8 mouse cellular contexts compared by ENCODE assay signal in genomic region chr4:138304340-138305104, GRCm38 (mm10). TPM values are rescaled to one million over a fixed set of nuclear protein-coding genes. Genes with fewer than 3 reads are reported as not detected.
DNase-seq lines count a peak whose midpoint lies in the region; ATAC-seq and TF ChIP-seq lines count a peak whose summit lies in the region.

TSS of gene Ddost (plus strand) at chr4:138304730.

- under 1% methylated on average over 61 of the region's 64 CpGs for WGBS in forebrain, embryonic 13.5 days
- under 1% methylated on average over 64 of the region's 64 CpGs for WGBS in large intestine, adult 2 months
- WGBS in liver, postnatal 0 days (ENCODE audit: insufficient replicate concordance): under 1% methylated on average over 50 of the region's 64 CpGs
- WGBS in neural tube, embryonic 14.5 days: under 1% methylated on average over 64 of the region's 64 CpGs

- H3K9me3 ChIP-seq in ES-Bruce4 (replicated peaks; ENCODE audit: control insufficient read depth, insufficient read depth, low read length, poor library complexity, severe bottlenecking): no peaks in the 10 kb centered on the region
- no peaks in the 10 kb centered on the region for H3K9me3 ChIP-seq in forebrain, embryonic 13.5 days (replicated peaks)
- no peaks in the 10 kb centered on the region for H3K9me3 ChIP-seq in liver, postnatal 0 days (ENCODE audit: low read length)
- H3K9me3 ChIP-seq in neural tube, embryonic 14.5 days (ENCODE audit: control insufficient read depth, low read length): no peaks in the 10 kb centered on the region

- TF ChIP-seq CTCF in ES-Bruce4 (IDR thresholded peaks at IDR 0.05; ENCODE audit: low read depth, low read length): no peak
- TF ChIP-seq CTCF in liver, postnatal 0 days (IDR thresholded peaks at IDR 0.05; ENCODE audit: low read depth): 0 out of 2 replicates have a peak, but pooled peaks have one; percentile 14

- H3K4me1 ChIP-seq in ES-Bruce4 (ENCODE audit: control insufficient read depth, insufficient read depth, low read length): no peaks in the 10 kb centered on the region
- peaks cover 38% of the 10 kb centered on the region for H3K4me1 ChIP-seq in forebrain, embryonic 13.5 days
- peaks cover 14% of the 10 kb centered on the region for H3K4me1 ChIP-seq in liver, postnatal 0 days (ENCODE audit: insufficient read depth)
- peaks cover 16% of the 10 kb centered on the region for H3K4me1 ChIP-seq in neural tube, embryonic 14.5 days (ENCODE audit: control insufficient read depth, insufficient read depth, low read length)

- peak; percentile 29 for TF ChIP-seq POLR2A in ES-Bruce4 (IDR thresholded peaks at IDR 0.05; ENCODE audit: insufficient read depth, low read length)

- H3K4me2 ChIP-seq in forebrain, embryonic 13.5 days: peak within 1 kb of the TSS; percentile 79
- H3K4me2 ChIP-seq in liver, postnatal 0 days (ENCODE audit: low read depth, low read length): peak within 1 kb of the TSS; percentile 95
- peak within 1 kb of the TSS; percentile 82 for H3K4me2 ChIP-seq in neural tube, embryonic 14.5 days (ENCODE audit: low read depth, low read length)

- peak within 1 kb of the TSS; percentile 82 for H3K9ac ChIP-seq in ES-Bruce4 (ENCODE audit: low read depth, poor library complexity, severe bottlenecking)
- peak within 1 kb of the TSS; percentile 94 for H3K9ac ChIP-seq in forebrain, embryonic 13.5 days
- peak within 1 kb of the TSS; percentile 88 for H3K9ac ChIP-seq in liver, postnatal 0 days (replicated peaks)
- H3K9ac ChIP-seq in neural tube, embryonic 14.5 days (replicated peaks; ENCODE audit: low read depth, low read length): peak within 1 kb of the TSS; percentile 81

- 0 out of 2 replicates have a peak, but pooled peaks have one; percentile 47 for TF ChIP-seq EP300 in ES-Bruce4 (IDR thresholded peaks at IDR 0.05; ENCODE audit: insufficient read depth, low read depth, low read length)
- no peak for TF ChIP-seq EP300 in liver, postnatal 0 days (IDR thresholded peaks at IDR 0.05; ENCODE audit: low read depth)

- H3K27ac ChIP-seq in ES-Bruce4 (ENCODE audit: insufficient read depth, low read length): no peak within 1 kb of the TSS
- H3K27ac ChIP-seq in forebrain, embryonic 13.5 days: peak within 1 kb of the TSS; percentile 73
- peak within 1 kb of the TSS; percentile 70 for H3K27ac ChIP-seq in liver, postnatal 0 days (ENCODE audit: low read depth)
- H3K27ac ChIP-seq in neural tube, embryonic 14.5 days (ENCODE audit: low read depth, low read length): peak within 1 kb of the TSS; percentile 83

- ATAC-seq in cerebellum, adult (ENCODE audit: insufficient number of reproducible peaks, low FRiP score, low TSS enrichment): peak; percentile 92
- peak; percentile 98 for ATAC-seq in forebrain, embryonic 13.5 days
- ATAC-seq in liver, postnatal 0 days: peak; percentile 99
- peak; percentile 97 for ATAC-seq in neural tube, embryonic 14.5 days (ENCODE audit: low read depth)

- H3K36me3 ChIP-seq in ES-Bruce4 (ENCODE audit: control insufficient read depth, insufficient read depth, low read length, poor library complexity, severe bottlenecking): peaks cover 4% of the 10 kb centered on the region
- H3K36me3 ChIP-seq in forebrain, embryonic 13.5 days (ENCODE audit: poor library complexity, severe bottlenecking): peaks cover 30% of the 10 kb centered on the region
- H3K36me3 ChIP-seq in liver, postnatal 0 days (replicated peaks; ENCODE audit: insufficient read depth, low read length): peaks cover 20% of the 10 kb centered on the region
- peaks cover 6% of the 10 kb centered on the region; the same call in 1 of the 2 replicates for H3K36me3 ChIP-seq in neural tube, embryonic 14.5 days (ENCODE audit: control insufficient read depth, insufficient read depth, low read length)

- peak within 1 kb of the TSS; percentile 94 for H3K4me3 ChIP-seq in ES-Bruce4 (ENCODE audit: low read depth, low read length)
- peak within 1 kb of the TSS; percentile 97 for H3K4me3 ChIP-seq in forebrain, embryonic 13.5 days
- peak within 1 kb of the TSS; percentile 94 for H3K4me3 ChIP-seq in liver, postnatal 0 days (ENCODE audit: low read depth, low read length)
- H3K4me3 ChIP-seq in neural tube, embryonic 14.5 days (ENCODE audit: low read depth, low read length): peak within 1 kb of the TSS; percentile 91

- peak; percentile 98 to 99 for DNase-seq in heart, postnatal 10 days
- DNase-seq in large intestine, adult 2 months (ENCODE audit: low read depth, low spot score): peak; percentile 98
- DNase-seq in liver, postnatal 0 days: peak; percentile 98
- DNase-seq in testis, postnatal 10 days (ENCODE audit: low spot score): peak; percentile 98

- intact Hi-C loops in heart, postnatal 10 days (cut with DNase I): no loop called here

- H3K27me3 ChIP-seq in ES-Bruce4 (ENCODE audit: control insufficient read depth, insufficient read depth, low read length, poor library complexity, severe bottlenecking): no peaks in the 10 kb centered on the region
- no peaks in the 10 kb centered on the region for H3K27me3 ChIP-seq in forebrain, embryonic 13.5 days
- no peaks in the 10 kb centered on the region for H3K27me3 ChIP-seq in liver, postnatal 0 days (ENCODE audit: insufficient read depth, low read length)
- H3K27me3 ChIP-seq in neural tube, embryonic 14.5 days (ENCODE audit: control insufficient read depth, insufficient read depth, low read length): no peaks in the 10 kb centered on the region

RNA-seq across cellular contexts. Expression of gene Ddost, which starts in this region (rescaled TPM):
- 112 and 122 TPM in 2 replicates for polyA plus RNA-seq in ES-Bruce4 (2011; ENCODE audit: insufficient read depth, insufficient read length, low read depth, missing spikeins)
- 176 and 192 TPM in 2 replicates for polyA plus RNA-seq in forebrain, embryonic 13.5 days (2015; fragmentation: Nextera tagmentation; extraction: Ambion mirVana)
- total RNA-seq in heart, postnatal 10 days (2021): 10 to 100 TPM; 87.3 to 89.2 TPM
- polyA plus RNA-seq in large intestine, adult 2 months (2012; rRNA removed): 305 and 340 TPM in 2 replicates
- polyA plus RNA-seq in liver, postnatal 0 days (2015; fragmentation: Nextera tagmentation; extraction: Ambion mirVana): 102 and 111 TPM in 2 replicates
- 190 and 208 TPM in 2 replicates for polyA plus RNA-seq in neural tube, embryonic 14.5 days (2014; fragmentation: Nextera tagmentation; extraction: Ambion mirVana)
